Mouse (Mus musculus): ENCODE results near the gene Scn5a. TPM values are rescaled to one million over a fixed set of nuclear protein-coding genes. Genes with fewer than 3 reads are reported as not detected.

Gene Scn5a
- polyA plus RNA-seq, 1 experiment from 2014 or later, result 0.45 TPM

DNA sequence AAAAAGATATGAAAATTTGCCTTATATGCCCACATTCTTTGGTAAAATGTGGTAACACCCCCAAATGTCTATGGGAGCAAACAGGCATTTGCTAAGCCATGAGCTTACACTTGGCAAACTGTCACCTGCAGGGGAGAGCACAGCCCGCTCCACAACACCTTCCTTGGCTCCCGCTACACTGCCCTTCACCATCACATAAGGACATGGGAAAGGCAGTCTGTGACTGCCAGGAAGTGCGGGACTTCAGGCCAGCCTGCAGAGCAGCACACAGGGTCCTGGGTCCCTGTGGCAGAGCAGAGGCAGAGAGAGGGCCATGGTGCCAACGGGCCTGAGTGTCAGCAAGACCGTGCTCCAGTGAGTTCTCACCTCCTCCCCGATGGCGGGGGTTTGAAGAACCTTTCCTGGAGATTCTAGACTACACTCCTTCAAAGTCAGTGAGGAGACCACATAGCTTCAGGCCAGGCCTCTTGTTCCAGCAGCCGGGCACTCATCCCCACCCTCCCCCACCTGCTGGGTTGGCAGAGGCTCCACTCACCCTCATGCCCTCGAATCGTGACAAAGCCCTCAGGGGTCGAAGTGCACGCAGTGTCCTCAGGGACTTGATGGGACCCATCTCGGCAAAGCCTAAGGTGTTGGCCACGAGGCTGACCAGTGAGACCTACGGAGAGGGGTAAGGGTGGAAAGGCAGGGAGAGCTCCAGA lies 81.1 kb downstream of the Scn5a start:
- no peak overlapping the region for H3K9ac ChIP-seq
- no peaks in the 10 kb centered on the region for H3K27me3 ChIP-seq (replicated peaks)
- no peak for ATAC-seq
- H3K9me3 ChIP-seq, result no peaks in the 10 kb centered on the region
- H3K36me3 ChIP-seq, result no peaks in the 10 kb centered on the region
- no peaks in the 10 kb centered on the region for H3K4me1 ChIP-seq (replicated peaks)
- no peak overlapping the region for H3K4me3 ChIP-seq (replicated peaks)
- H3K27ac ChIP-seq, result no peak overlapping the region
- no peak overlapping the region for H3K4me2 ChIP-seq (replicated peaks)
- WGBS, result 84% methylated on average over 15 of the region's 15 CpGs

GRCm38 (mm10) chr9:119496960-119497359 lies 81.9 kb downstream of the Scn5a start:
- no peak for ATAC-seq
- Histone ChIP-seq H3K9me3 (no peaks in the 10 kb centered on the region), H3K27me3 (replicated peaks) (no peaks in the 10 kb centered on the region), H3K4me3 (replicated peaks) (no peak overlapping the region), H3K36me3 (no peaks in the 10 kb centered on the region), H3K4me1 (replicated peaks) (no peaks in the 10 kb centered on the region), H3K27ac (no peak overlapping the region), H3K9ac (no peak overlapping the region), H3K4me2 (replicated peaks) (no peak overlapping the region)
- 47% methylated on average over 5 of the region's 5 CpGs for WGBS

- H3K4me3 ChIP-seq (replicated peaks), result no peak overlapping the region
- no peak for ATAC-seq
- no peaks in the 10 kb centered on the region for H3K4me1 ChIP-seq (replicated peaks)
Observed at GRCm38 (mm10) chr9:119496354-119496753, 82.5 kb downstream of the Scn5a start.

DNA sequence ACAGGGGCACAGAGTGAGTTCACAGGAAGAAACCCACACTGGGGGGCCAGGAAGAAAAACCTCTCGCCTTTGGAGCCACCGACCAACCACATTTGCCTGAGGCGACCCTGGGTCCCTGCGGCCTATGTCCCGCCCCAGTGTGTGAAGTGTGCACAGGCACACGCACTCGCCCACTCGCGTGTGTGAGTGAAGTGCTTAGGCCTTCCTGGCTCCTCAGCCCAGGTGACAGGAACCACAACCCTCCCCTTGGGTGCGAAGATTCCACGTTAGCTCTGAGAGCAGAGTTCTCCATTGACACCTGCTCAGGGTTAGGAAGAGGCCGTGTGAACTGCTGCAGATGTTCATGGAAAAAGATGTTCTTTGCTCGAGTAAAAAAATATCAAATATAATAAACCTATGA lies 93.9 kb downstream of the Scn5a start:
- no peak overlapping the region for H3K4me2 ChIP-seq (replicated peaks)

More at GRCm38 (mm10) chr9:119496354-119496753, 82.5 kb downstream of the Scn5a start:
- H3K27me3 ChIP-seq (replicated peaks), result no peaks in the 10 kb centered on the region
- no peak overlapping the region for H3K27ac ChIP-seq
- no peaks in the 10 kb centered on the region for H3K36me3 ChIP-seq
- WGBS, result 83% methylated on average over 9 of the region's 9 CpGs
- H3K4me2 ChIP-seq (replicated peaks), result no peak overlapping the region
- no peaks in the 10 kb centered on the region for H3K9me3 ChIP-seq
- H3K9ac ChIP-seq, result no peak overlapping the region

GRCm38 (mm10) chr9:119484420-119484819 lies 94.4 kb downstream of the Scn5a start:
- no peak overlapping the region for H3K4me3 ChIP-seq (replicated peaks)
- H3K4me2 ChIP-seq (replicated peaks), result no peak overlapping the region
- no peaks in the 10 kb centered on the region for H3K4me1 ChIP-seq (replicated peaks)
- H3K9ac ChIP-seq, result no peak overlapping the region
- no peak for ATAC-seq
- WGBS, result 61% methylated on average over 9 of the region's 9 CpGs
- H3K27me3 ChIP-seq (replicated peaks), result no peaks in the 10 kb centered on the region
- no peaks in the 10 kb centered on the region for H3K36me3 ChIP-seq
- no peaks in the 10 kb centered on the region for H3K9me3 ChIP-seq
- H3K27ac ChIP-seq, result no peak overlapping the region

More for the DNA sequence above, 93.9 kb downstream of the Scn5a start:
- Histone ChIP-seq H3K27ac (no peak overlapping the region), H3K36me3 (no peaks in the 10 kb centered on the region), H3K4me1 (replicated peaks) (no peaks in the 10 kb centered on the region), H3K27me3 (replicated peaks) (no peaks in the 10 kb centered on the region), H3K4me3 (replicated peaks) (no peak overlapping the region), H3K9me3 (no peaks in the 10 kb centered on the region), H3K9ac (no peak overlapping the region)
- no peak for ATAC-seq
- 75% methylated on average over 13 of the region's 13 CpGs for WGBS

- no peak overlapping the region for H3K4me3 ChIP-seq (replicated peaks)
- no peaks in the 10 kb centered on the region for H3K36me3 ChIP-seq
- H3K27me3 ChIP-seq (replicated peaks), result no peaks in the 10 kb centered on the region
- H3K27ac ChIP-seq, result no peak overlapping the region
- 49% methylated on average over 23 of the region's 23 CpGs for WGBS
- H3K4me1 ChIP-seq (replicated peaks), result no peaks in the 10 kb centered on the region
- H3K9ac ChIP-seq, result no peak overlapping the region
- no peaks in the 10 kb centered on the region for H3K9me3 ChIP-seq
- H3K4me2 ChIP-seq (replicated peaks), result no peak overlapping the region
- ATAC-seq, result no peak; the same call in 1 of the 2 replicates
Observed at GRCm38 (mm10) chr9:119483554-119484353, 95.1 kb downstream of the Scn5a start.

- Histone ChIP-seq H3K9me3 (no peaks in the 10 kb centered on the region), H3K4me1 (replicated peaks) (no peaks in the 10 kb centered on the region), H3K36me3 (no peaks in the 10 kb centered on the region), H3K27me3 (replicated peaks) (no peaks in the 10 kb centered on the region), H3K9ac (no peak overlapping the region), H3K4me3 (replicated peaks) (no peak overlapping the region), H3K27ac (no peak overlapping the region), H3K4me2 (replicated peaks) (no peak overlapping the region)
- 66% methylated on average over 4 of the region's 4 CpGs for WGBS
- no peak for ATAC-seq
Observed at GRCm38 (mm10) chr9:119481612-119482011, 97.2 kb downstream of the Scn5a start.

GRCm38 (mm10) chr9:119479297-119479696 lies 99.5 kb downstream of the Scn5a start:
- WGBS, result 49% methylated on average over 8 of the region's 8 CpGs
- Histone ChIP-seq H3K27me3 (replicated peaks) (no peaks in the 10 kb centered on the region), H3K4me1 (replicated peaks) (no peaks in the 10 kb centered on the region), H3K4me2 (replicated peaks) (no peak overlapping the region), H3K4me3 (replicated peaks) (no peak overlapping the region), H3K27ac (no peak overlapping the region), H3K9me3 (no peaks in the 10 kb centered on the region), H3K9ac (no peak overlapping the region), H3K36me3 (no peaks in the 10 kb centered on the region)
- ATAC-seq, result no peak

- H3K27me3 ChIP-seq (replicated peaks), result no peaks in the 10 kb centered on the region
- WGBS, result 81% methylated on average over 11 of the region's 11 CpGs
- H3K36me3 ChIP-seq, result no peaks in the 10 kb centered on the region
- no peak overlapping the region for H3K4me3 ChIP-seq (replicated peaks)
- H3K4me2 ChIP-seq (replicated peaks), result no peak overlapping the region
- no peaks in the 10 kb centered on the region for H3K9me3 ChIP-seq
- no peaks in the 10 kb centered on the region for H3K4me1 ChIP-seq (replicated peaks)
- ATAC-seq, result no peak
- no peak overlapping the region for H3K9ac ChIP-seq
- H3K27ac ChIP-seq, result no peak overlapping the region
Observed at GRCm38 (mm10) chr9:119478345-119478744, 100.5 kb downstream of the Scn5a start.

DNA sequence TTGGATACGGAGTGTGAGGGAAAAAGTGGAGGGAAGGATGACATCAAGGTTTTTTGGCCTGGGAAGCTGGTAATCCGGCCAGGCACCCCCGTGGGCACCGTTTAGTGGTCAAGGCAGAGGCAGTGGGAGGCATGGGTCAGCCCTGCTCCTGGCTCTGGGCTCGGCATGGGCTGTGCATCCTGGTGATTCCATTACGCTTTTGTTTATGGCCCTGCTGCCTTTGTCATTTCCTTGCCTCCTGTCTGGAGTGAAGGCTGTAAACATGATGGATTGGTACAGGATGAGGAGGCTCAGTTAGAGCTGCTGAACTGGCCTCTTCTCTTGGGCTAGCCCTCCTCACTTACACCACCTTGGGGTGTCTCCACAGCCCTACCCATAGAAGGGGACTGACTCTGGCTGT lies 101.1 kb downstream of the Scn5a start:
- Histone ChIP-seq H3K27ac (no peak overlapping the region), H3K4me2 (replicated peaks) (no peak overlapping the region), H3K9ac (no peak overlapping the region), H3K9me3 (no peaks in the 10 kb centered on the region), H3K27me3 (replicated peaks) (no peaks in the 10 kb centered on the region), H3K36me3 (no peaks in the 10 kb centered on the region), H3K4me1 (replicated peaks) (no peaks in the 10 kb centered on the region), H3K4me3 (replicated peaks) (no peak overlapping the region)
- ATAC-seq, result no peak
- 20% methylated on average over 6 of the region's 6 CpGs for WGBS

DNA sequence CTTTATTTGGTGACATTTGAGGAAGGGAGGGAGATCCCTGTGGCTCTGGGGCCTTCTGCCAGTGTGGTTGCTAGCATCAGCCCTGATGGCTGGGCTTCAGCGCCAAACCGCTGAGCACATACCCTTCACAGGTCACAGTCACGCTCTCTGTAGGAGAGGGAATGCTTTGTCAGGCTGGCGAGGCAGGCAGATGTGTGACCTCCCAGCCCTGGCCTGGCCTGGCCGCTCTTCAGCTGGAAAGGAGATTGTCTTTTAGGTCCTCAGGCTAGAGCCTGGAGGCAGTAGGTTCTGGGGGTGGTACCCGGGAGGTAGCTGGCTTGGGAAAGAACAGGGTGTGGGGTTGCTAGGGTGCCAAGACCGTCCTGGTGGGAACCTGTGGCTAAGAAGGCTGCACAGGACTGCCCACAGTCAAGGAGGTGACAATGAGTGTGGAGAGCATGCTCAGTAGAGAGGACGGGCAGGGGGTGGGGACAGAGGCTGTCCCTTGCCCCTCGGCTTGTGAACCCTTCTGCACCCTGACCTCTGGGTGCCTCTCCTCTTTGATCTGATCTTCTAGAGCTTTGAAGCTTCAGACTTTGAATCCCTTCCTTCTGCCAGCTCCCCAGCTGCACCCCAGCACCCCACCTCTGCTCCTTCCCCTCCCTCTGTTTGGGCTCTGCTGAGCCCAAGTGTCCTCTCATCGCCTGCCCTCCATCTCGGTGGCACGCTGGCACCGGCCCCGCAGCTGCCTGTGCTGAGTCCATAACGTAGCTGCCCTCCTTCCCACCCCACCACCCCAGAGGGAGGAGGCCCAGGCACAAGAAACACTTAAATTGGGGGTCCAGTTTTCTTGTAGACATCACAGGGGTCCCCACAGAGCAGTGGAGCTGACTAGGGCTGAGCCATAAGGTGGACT lies 103.9 kb downstream of the Scn5a start:
- Histone ChIP-seq H3K36me3 (no peaks in the 10 kb centered on the region), H3K27me3 (replicated peaks) (no peaks in the 10 kb centered on the region), H3K27ac (no peak overlapping the region), H3K4me2 (replicated peaks) (no peak overlapping the region), H3K4me1 (replicated peaks) (no peaks in the 10 kb centered on the region), H3K9ac (no peak overlapping the region), H3K4me3 (replicated peaks) (no peak overlapping the region), H3K9me3 (no peaks in the 10 kb centered on the region)
- ATAC-seq, result no peak
- 57% methylated on average over 15 of the region's 15 CpGs for WGBS

- no peaks in the 10 kb centered on the region for H3K9me3 ChIP-seq
- no peak overlapping the region for H3K27ac ChIP-seq
- no peak for ATAC-seq
- H3K4me3 ChIP-seq (replicated peaks), result no peak overlapping the region
- H3K36me3 ChIP-seq, result no peaks in the 10 kb centered on the region
- 81% methylated on average over 9 of the region's 9 CpGs for WGBS
- H3K4me2 ChIP-seq (replicated peaks), result no peak overlapping the region
- H3K27me3 ChIP-seq (replicated peaks), result no peaks in the 10 kb centered on the region
- no peaks in the 10 kb centered on the region for H3K4me1 ChIP-seq (replicated peaks)
- H3K9ac ChIP-seq, result no peak overlapping the region
Observed at GRCm38 (mm10) chr9:119473608-119474164, 105.1 kb downstream of the Scn5a start.

All from intestine, embryonic 15.5 days (tissue).